Mouse (Mus musculus) mouse trophoblast stem cell (cell line): Measurements from ENCODE around the gene Olfr169.
"Not testable (repeated sequence)": the region's sequence is repeated elsewhere in the genome, so short reads cannot be mapped to it uniquely, and the experiment has no call there.

Experiments
- in situ Hi-C, 2 experiments: fragments of 300-500 bp; cut with MseI, MboI; formaldehyde crosslinking; loops; 2 replicates in 1 of 2; 3 replicates in 1 of 2; pipeline ENCODE4 v1.15.1; 2025

Olfr169 gene

GRCm38 (mm10) chr16:19571709-19572108, at the start of gene Olfr169:
TSS of gene Olfr169 (minus strand) at chr16:19571809.
- in situ Hi-C loops, result not testable (repeated sequence)

DNA sequence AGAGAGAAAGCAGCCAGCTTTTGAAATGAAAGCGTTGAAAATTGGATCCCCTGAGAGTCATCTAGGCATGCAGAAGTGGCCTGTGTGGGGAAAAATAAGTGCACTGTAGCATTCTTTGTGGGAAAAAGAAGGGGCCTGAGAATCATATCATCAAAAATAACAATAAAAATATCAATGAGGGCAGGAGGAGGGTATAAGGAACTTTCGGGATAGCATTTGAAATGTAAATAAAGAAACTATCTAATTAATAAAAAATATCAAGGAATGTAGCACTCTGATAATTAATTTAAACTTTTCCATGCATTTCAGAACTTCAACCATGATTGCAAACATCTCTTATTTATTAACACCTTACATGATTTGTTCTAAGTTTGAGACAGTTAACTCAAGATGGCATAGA, 40.2 kb upstream of the Olfr169 start, which contains the start of gene Olfr170:
Olfr170 (minus strand) TSS at position 101 of the 400 bp plus-strand sequence.
- in situ Hi-C loops, result not testable (repeated sequence)

DNA sequence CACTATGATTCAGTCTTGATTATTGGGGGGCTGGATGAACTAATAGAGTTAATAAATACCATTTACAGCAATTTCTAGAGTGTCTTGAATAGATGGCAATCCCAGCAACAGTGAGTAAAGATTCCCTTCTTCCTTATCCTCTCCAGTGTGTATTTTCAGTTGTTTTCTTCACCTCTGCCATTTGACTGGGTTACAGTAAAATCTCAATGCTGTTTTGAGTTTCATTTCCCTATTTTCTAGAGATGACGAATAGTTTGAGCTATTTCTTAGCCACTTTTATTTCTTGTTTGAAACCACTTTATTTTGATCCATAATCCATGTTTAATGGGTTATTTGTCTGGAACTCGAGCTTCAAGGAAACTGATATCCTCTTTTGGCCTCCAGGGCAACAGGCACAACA, 31.6 kb upstream of the Olfr169 start:
- in situ Hi-C loops, result no loop called here

- in situ Hi-C loops, result not testable (repeated sequence)
Measured at GRCm38 (mm10) chr16:19553429-19553828, 18.2 kb downstream of the Olfr169 start.

DNA sequence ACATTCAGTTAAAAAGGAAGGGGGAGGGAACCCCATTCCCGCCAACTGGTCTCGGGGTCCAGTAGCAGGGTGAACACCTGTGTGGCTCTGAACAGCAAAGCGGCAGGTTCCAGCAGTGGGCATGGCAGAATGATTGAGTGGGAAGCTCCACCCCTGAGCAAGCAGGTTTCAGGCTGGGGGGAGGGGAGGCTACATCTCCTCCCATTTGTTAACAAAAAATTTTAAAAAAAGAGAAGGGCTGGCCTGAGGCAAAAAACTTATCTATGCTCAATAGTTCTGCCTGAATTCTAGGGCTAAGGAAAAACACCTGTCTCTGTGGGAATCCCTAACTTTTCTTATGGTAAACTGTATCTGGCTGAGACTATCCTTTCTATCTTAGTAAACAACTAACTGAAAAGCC, 19.4 kb downstream of the Olfr169 start:
- in situ Hi-C loops, result not testable (repeated sequence)

GRCm38 (mm10) chr16:19535455-19535854, 36.2 kb downstream of the Olfr169 start, which contains the start of gene Olfr168:
TSS of gene Olfr168 (minus strand) at chr16:19535555.
- in situ Hi-C loops, result no loop called here

DNA sequence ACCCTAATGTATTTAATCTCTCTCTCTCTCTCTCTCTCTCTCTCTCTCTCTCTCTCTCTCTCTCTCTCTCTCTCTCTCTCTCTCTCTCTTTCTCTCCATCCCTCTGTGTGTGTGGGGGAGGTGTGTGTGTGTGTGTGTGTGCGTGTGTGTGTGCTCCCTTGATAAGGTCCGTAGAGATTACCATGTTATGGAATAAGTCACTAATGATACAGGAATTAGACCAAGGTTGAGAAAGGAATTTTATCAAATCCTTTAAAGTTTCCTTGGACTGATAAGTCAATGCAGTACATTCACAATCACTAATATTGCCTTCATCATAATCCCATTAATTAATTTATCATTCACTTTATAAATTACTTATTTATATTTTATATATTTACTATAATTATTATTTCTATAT, 49.4 kb downstream of the Olfr169 start, which contains the start of gene Olfr167:
Olfr167 (minus strand) TSS at position 101 of the 400 bp plus-strand sequence.
- in situ Hi-C loops, result no loop called here
